Mouse (Mus musculus): ENCODE results near the gene Ubr3.

Ubr3 gene

DNA sequence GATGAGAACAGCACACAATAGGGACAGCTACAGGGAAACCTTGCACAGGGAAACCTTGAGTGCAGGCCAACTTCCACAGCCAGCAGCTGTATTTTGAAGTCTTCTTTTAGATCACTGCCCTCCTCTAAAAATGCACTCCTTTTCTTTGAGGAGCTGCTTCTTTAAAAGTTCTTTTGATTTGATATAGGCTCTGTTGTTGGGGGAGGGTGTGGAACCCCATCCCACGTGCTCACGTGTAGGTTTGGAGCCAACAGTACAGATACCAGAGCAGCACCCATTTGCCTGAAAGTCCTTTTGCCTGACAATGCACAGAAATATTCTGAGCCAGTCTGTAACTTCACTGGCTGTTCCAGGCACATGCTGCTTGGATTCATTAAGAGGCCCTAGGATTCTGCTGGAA lies 134.4 kb downstream of the Ubr3 start:
- no peak for DNase-seq (ENCODE audit: low read depth, low spot score)

GRCm38 (mm10) chr2:70034895-70035294 lies 137.8 kb downstream of the Ubr3 start:
- no peak for DNase-seq (ENCODE audit: low read depth, low spot score)

GRCm38 (mm10) chr2:70035358-70035757 lies 138.3 kb downstream of the Ubr3 start:
- DNase-seq (ENCODE audit: low read depth, low spot score): no peak

DNA sequence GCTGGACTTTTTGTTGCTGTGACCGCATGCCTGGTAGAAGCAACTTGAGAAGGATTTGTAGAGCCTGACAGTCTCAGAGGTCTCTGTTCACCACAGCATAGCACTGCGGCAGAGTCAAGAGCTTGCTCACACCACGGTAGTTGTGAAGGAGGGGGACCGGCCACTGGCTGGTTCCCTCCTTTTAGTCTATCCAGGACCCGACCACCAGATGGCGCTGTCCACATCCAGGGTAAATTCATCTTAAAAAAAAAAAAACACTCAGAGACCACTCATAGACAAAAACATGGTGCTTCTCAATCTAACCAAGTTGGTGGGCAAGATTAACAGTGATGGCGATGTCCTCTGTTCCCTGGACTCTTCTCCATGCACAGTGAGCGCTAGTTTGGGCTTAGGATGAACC lies 140.2 kb downstream of the Ubr3 start:
- DNase-seq (ENCODE audit: low read depth, low spot score): no peak

- no peak for DNase-seq (ENCODE audit: low read depth, low spot score)
Measured at GRCm38 (mm10) chr2:70038752-70039151, 141.7 kb downstream of the Ubr3 start, which contains the start of gene Myo3b. Gene Myo3b, plus strand, starts transcription at chr2:70039126.

DNA sequence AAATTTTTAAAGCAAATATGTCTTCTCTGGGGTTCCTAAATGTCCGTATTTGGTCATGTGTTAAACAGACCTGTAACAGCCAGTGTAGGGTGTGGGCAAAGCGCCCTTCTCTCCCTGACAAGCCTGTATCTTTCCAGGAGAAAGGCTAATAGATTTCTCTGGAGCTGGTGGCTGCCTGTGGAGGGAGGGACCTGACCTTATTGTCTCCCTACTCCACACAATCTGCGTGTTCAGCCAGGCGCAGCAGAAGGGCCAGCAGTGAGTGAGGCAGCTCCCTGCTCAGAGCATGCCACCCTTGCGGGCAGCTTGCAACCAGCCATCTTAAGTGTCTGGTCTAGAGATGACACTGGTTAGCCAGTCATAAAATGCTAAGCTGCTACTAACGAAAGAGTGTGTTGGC lies 147.4 kb downstream of the Ubr3 start:
- no peak for DNase-seq (ENCODE audit: low read depth, low spot score)

GRCm38 (mm10) chr2:70047868-70048267 lies 150.8 kb downstream of the Ubr3 start:
- no peak for DNase-seq (ENCODE audit: low read depth, low spot score)

DNA sequence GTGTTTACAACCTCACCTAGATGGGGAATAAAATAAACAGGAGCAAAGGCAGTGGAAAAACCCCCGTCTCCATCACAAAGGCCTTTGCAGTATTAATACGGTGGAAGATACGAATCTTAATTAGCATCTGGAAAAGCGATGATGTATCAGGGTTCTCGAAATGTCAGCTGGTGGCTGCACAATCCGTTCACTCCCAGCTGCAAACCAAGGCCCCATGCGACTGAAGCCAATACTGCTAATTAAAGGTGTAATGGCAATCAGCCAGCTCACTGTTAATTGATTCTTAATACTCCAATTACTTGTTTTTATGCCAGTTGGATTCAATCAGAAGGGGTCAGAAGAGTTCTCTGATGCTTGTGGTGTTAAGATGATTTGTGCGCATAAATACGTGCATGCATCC lies 156.8 kb downstream of the Ubr3 start:
- no peak for DNase-seq (ENCODE audit: low read depth, low spot score)

DNA sequence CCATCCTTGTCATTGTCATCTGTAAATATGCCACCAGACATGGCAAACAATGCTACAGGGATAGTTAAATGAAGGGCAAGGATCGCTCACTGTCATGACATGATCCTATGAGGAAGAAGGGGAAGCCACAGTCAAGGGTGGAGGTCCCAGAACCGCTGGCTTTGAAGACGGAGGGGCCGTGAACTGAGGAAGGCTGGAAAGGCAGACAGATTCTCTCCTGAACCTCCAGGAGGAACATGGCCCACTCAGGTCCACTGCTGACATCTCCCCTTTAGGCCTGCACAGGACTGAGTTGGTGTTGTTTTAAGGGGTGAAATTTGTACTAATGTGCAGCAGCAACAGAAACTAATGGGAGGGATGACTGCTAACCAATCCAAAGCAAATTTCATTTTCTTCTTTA lies 161.2 kb downstream of the Ubr3 start:
- DNase-seq (ENCODE audit: low read depth, low spot score): no peak

DNA sequence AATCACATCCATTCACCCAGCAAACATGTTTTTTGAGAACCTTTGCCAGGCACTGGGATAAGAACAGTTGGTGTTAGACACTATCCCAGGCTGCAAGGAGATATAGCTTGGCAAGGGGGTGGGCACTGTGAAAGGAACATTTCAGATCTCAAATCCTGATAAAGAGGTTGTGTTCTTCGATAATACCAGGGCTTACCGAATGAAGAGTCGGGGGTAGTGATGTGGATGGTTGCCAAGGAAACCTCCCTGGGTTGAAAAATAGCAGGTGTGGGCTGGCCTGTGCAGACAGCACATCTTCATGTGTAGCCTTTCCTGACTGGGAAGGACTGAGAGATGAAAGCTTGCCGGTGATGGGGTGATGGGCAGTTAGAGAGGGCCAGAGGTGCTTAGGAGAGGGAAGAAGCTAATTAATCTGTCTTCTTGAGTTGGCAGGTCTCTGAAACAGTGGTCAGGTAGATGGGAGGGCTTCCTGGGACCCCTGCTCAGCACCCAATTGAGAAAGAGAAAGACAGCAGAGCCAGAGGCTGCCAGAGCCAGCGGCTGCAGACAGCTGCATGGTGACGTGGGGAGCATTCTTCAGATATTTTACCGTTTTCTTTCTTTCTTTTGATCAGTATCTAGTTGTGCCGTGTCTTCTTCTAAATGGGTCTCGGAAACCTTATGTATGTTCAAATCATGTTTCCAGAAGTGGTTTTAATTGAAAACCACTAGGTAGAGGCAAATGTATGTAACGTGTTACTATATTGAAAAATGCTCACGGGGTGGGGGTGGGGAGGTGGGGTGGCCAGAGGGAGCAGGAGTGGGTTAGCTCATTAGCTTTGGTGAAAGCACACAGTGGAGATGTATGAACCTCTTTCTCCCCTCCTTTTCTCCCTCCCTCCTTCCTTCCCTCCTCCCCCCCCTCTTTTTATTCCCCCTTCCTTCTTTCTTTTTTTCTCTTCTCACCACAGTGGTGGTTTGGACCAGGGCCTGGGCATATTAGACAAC lies 163.6 kb downstream of the Ubr3 start:
- DNase-seq (ENCODE audit: low read depth, low spot score): no peak

- no peak for DNase-seq (ENCODE audit: low read depth, low spot score)
Measured at GRCm38 (mm10) chr2:70065116-70065515, 168.1 kb downstream of the Ubr3 start.

GRCm38 (mm10) chr2:70065729-70066300 lies 168.8 kb downstream of the Ubr3 start:
- no peak for DNase-seq (ENCODE audit: low read depth, low spot score)

- DNase-seq (ENCODE audit: low read depth, low spot score): no peak
Measured at GRCm38 (mm10) chr2:70066338-70067022, 169.4 kb downstream of the Ubr3 start.

GRCm38 (mm10) chr2:70069861-70070260 lies 172.8 kb downstream of the Ubr3 start:
- no peak for DNase-seq (ENCODE audit: low read depth, low spot score)

Data from retina, postnatal 7 days (tissue).